Mouse (Mus musculus): ENCODE measurements at regions not wholly inside any gene's neighbourhood (a gene's known extent, or its start where the extent isn't known, plus 50 kb on each side); places are given as distances from the start of the nearest gene placed in this dataset.

DNA sequence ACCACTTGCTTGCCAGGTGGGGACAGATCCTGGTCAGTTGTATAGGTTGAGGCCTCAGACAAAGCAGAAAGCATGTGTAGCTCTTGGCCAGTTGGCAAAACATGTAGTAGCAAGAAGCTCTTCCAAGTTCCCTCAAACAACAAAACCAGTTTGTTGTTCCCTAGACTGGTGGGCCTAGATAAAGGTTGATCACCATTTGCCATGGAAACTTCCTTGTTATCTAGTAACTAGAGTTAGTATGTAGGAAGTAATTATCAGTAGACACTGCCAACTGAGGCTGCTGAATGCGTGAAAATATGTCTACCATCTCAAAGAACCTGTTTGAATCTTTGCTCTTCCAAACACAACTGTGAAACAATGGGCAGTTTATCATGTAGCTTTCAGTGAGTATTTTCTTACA lies 1098.7 kb downstream of the Pcdh18 start:
- Histone ChIP-seq H3K4me1 (ENCODE audit: control insufficient read depth, insufficient read depth, low read length) (no peaks in the 10 kb centered on the region), H3K4me3 (ENCODE audit: insufficient read depth, low read depth, low read length) (no peak overlapping the region), H3K27ac (ENCODE audit: insufficient read depth, low read depth, low read length) (no peak overlapping the region), H3K27me3 (replicated peaks; ENCODE audit: control insufficient read depth, insufficient read depth, low read length) (no peaks in the 10 kb centered on the region), H3K36me3 (ENCODE audit: control insufficient read depth, insufficient read depth, low read length) (no peaks in the 10 kb centered on the region)
- TF ChIP-seq POLR2A (IDR thresholded peaks at IDR 0.05; ENCODE audit: low read depth, low read length) = no peak
- no peak for TF ChIP-seq CTCF (conservative IDR thresholded peaks at IDR 0.05; ENCODE audit: insufficient read depth, insufficient read length, low read depth, low read length)
- 80% methylated on average over 1 of the region's 1 CpGs for whole genome bisulfite sequencing
- no peak for DNase-seq

DNA sequence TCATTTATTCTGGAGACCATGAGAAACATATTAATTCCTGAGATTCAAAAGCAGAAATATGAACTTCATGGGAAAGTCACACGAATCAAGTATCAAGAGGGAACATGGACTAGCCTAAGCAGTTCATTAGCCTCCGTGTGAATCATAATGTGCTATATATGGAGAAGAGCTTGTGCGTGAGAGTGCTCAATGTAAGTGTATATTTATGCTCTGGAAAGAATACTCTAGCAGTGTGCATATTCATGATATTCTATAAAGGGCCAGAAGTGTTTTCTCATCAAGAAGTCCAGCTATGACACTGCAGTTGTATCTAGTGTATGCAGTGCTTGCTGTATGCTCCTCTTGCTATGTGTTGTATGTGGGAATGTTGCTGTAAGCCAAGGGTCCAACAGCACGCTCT lies 1102.0 kb downstream of the Pcdh18 start:
- 74% methylated on average over 4 of the region's 4 CpGs for WGBS
- H3K4me1 ChIP-seq (ENCODE audit: control insufficient read depth, insufficient read depth, low read length) = no peaks in the 10 kb centered on the region
- H3K4me3 ChIP-seq (ENCODE audit: insufficient read depth, low read depth, low read length) = no peak overlapping the region
- H3K36me3 ChIP-seq (ENCODE audit: control insufficient read depth, insufficient read depth, low read length) = no peaks in the 10 kb centered on the region
- no peak for DNase-seq
- TF ChIP-seq POLR2A (IDR thresholded peaks at IDR 0.05; ENCODE audit: low read depth, low read length) (no peak), CTCF (conservative IDR thresholded peaks at IDR 0.05; ENCODE audit: insufficient read depth, insufficient read length, low read depth, low read length) (no peak)
- H3K27me3 ChIP-seq (replicated peaks; ENCODE audit: control insufficient read depth, insufficient read depth, low read length) = no peaks in the 10 kb centered on the region
- H3K27ac ChIP-seq (ENCODE audit: insufficient read depth, low read depth, low read length) = no peak overlapping the region

DNA sequence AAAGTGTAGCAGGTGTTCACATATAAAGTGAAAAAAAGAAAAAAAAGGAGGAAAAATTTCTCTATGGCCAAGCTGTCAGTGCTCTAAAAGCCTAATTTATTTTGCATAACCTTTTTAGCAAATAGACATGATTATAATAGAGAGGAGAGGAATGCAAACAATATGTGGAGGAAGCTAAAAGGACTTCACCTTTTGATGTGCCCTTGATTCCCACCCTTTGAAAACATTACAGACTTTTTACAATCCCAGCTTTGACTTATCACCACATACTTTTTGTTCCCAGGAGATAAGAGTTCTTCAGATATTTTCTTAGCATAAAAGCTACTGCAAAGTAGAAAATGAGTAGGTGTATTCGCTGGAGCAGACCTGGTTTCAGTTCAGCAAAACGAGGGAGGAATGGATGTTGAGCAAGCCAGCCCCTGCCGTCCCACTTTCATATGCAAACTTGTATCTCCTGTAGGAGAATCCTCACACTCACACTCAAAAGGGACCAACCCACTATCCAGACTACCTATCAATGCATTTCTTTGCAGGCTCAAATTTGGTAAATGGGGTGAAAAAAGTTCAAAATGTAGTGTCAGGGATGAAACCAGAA lies 1125.1 kb downstream of the Pcdh18 start:
- TF ChIP-seq CTCF (conservative IDR thresholded peaks at IDR 0.05; ENCODE audit: insufficient read depth, insufficient read length, low read depth, low read length) (no peak), POLR2A (IDR thresholded peaks at IDR 0.05; ENCODE audit: low read depth, low read length) (no peak)
- WGBS = 32% methylated on average over 3 of the region's 3 CpGs
- Histone ChIP-seq H3K4me3 (ENCODE audit: insufficient read depth, low read depth, low read length) (no peak overlapping the region), H3K27me3 (replicated peaks; ENCODE audit: control insufficient read depth, insufficient read depth, low read length) (no peaks in the 10 kb centered on the region), H3K4me1 (ENCODE audit: control insufficient read depth, insufficient read depth, low read length) (no peaks in the 10 kb centered on the region), H3K36me3 (ENCODE audit: control insufficient read depth, insufficient read depth, low read length) (no peaks in the 10 kb centered on the region), H3K27ac (ENCODE audit: insufficient read depth, low read depth, low read length) (no peak overlapping the region)
- no peak for DNase-seq

DNA sequence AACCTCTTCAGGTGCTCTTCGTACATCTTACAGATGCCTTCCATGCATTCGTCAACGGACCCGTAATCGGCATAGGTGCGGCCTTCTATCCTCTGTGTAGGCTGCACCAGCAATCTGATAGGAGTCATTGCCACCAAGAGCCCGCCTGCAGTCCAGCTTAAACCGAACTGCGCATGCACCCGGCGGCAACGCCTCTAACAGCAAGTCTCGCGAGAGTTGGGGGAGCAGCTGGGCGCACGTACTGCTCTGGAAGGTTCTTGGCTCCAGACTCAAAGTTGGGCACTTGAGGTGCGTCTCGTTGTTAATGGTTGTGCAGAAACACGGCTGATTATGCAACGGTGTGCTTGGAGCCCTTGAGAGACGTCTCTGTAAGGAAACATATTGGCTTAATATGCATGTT lies 1148.2 kb downstream of the Pcdh18 start:
- TF ChIP-seq POLR2A (IDR thresholded peaks at IDR 0.05; ENCODE audit: low read depth, low read length) = no peak
- no peak for TF ChIP-seq CTCF (conservative IDR thresholded peaks at IDR 0.05; ENCODE audit: insufficient read depth, insufficient read length, low read depth, low read length)
- no peaks in the 10 kb centered on the region for H3K36me3 ChIP-seq (ENCODE audit: control insufficient read depth, insufficient read depth, low read length)
- H3K27ac ChIP-seq (ENCODE audit: insufficient read depth, low read depth, low read length) = no peak overlapping the region
- no peak overlapping the region for H3K4me3 ChIP-seq (ENCODE audit: insufficient read depth, low read depth, low read length)
- WGBS = 93% methylated on average over 21 of the region's 21 CpGs
- H3K27me3 ChIP-seq (replicated peaks; ENCODE audit: control insufficient read depth, insufficient read depth, low read length) = no peaks in the 10 kb centered on the region
- DNase-seq = no peak
- H3K4me1 ChIP-seq (ENCODE audit: control insufficient read depth, insufficient read depth, low read length) = no peaks in the 10 kb centered on the region

DNA sequence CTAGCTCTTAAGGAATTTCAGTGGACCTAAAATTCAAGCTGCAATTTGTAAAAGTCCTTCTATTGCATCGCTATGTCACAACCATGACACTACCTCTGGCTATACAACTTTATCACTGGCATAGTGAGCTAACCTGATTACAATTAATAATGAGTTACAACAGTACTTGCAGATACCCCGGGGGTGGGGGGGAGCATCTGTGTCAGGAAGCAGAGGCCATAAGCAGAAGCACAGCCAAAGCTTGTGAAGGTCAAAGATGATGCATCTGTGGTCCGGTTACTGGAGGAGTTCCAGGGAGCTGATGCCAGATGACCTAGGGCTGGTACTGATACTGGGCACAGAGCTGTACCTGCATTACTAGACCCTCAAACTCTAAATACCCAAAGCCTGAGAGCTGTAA lies 1152.3 kb downstream of the Pcdh18 start:
- no peak for DNase-seq
- TF ChIP-seq CTCF (conservative IDR thresholded peaks at IDR 0.05; ENCODE audit: insufficient read depth, insufficient read length, low read depth, low read length) = no peak
- TF ChIP-seq POLR2A (IDR thresholded peaks at IDR 0.05; ENCODE audit: low read depth, low read length) = no peak
- 81% methylated on average over 3 of the region's 3 CpGs for WGBS

DNA sequence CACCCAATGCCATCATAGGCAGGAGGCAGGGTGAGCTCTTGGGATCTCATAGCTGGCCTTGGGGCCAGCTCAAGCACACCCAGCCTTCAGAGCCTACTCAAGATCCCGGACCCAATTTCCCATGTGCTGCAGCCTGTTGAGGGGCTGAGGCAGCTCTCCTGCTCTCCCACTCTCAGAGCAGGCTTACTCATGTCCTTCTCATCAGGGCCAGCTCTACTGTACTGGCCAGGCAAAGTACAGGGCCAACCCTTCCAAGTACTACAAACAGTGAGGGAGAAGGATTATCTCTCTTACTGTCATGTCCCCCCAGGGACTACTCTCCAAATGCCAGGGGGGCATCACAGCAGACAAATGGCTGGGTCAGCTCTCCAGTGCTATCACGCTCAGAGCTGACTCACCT lies 1169.8 kb downstream of the Pcdh18 start:
- Histone ChIP-seq H3K4me1 (ENCODE audit: control insufficient read depth, insufficient read depth, low read length) (no peaks in the 10 kb centered on the region), H3K36me3 (ENCODE audit: control insufficient read depth, insufficient read depth, low read length) (no peaks in the 10 kb centered on the region), H3K4me3 (ENCODE audit: insufficient read depth, low read depth, low read length) (no peak overlapping the region), H3K27me3 (replicated peaks; ENCODE audit: control insufficient read depth, insufficient read depth, low read length) (no peaks in the 10 kb centered on the region), H3K27ac (ENCODE audit: insufficient read depth, low read depth, low read length) (no peak overlapping the region)
- WGBS = 90% methylated on average over 2 of the region's 2 CpGs
- TF ChIP-seq POLR2A (IDR thresholded peaks at IDR 0.05; ENCODE audit: low read depth, low read length) (no peak), CTCF (conservative IDR thresholded peaks at IDR 0.05; ENCODE audit: insufficient read depth, insufficient read length, low read depth, low read length) (no peak)
- no peak for DNase-seq

More for the DNA sequence above, 1152.3 kb downstream of the Pcdh18 start:
- Histone ChIP-seq H3K4me3 (ENCODE audit: insufficient read depth, low read depth, low read length) (no peak overlapping the region), H3K36me3 (ENCODE audit: control insufficient read depth, insufficient read depth, low read length) (no peaks in the 10 kb centered on the region), H3K27ac (ENCODE audit: insufficient read depth, low read depth, low read length) (no peak overlapping the region), H3K27me3 (replicated peaks; ENCODE audit: control insufficient read depth, insufficient read depth, low read length) (no peaks in the 10 kb centered on the region), H3K4me1 (ENCODE audit: control insufficient read depth, insufficient read depth, low read length) (no peaks in the 10 kb centered on the region)

DNA sequence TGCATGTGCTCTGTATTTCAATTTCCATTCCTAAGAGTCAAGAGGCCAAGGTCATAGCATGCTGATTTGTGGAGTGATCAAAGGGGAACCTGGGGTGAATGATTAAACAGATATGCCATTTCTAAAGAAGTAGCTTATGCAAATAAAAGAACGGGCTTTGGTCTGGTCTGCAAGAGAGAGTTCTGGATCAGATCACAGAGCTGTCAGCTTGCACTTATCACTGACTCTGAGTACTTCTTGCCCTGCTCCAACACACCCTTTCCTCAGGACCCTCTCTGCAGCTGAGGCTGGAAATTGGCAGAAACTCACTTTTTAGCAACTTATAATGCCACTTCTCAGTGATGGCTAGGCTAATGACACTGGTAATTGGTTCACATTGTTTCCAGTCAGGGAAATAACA lies 1171.0 kb downstream of the Pcdh18 start:
- Histone ChIP-seq H3K4me3 (ENCODE audit: insufficient read depth, low read depth, low read length) (no peak overlapping the region), H3K36me3 (ENCODE audit: control insufficient read depth, insufficient read depth, low read length) (no peaks in the 10 kb centered on the region), H3K27ac (ENCODE audit: insufficient read depth, low read depth, low read length) (no peak overlapping the region), H3K27me3 (replicated peaks; ENCODE audit: control insufficient read depth, insufficient read depth, low read length) (no peaks in the 10 kb centered on the region), H3K4me1 (ENCODE audit: control insufficient read depth, insufficient read depth, low read length) (no peaks in the 10 kb centered on the region)
- 13% methylated on average over 1 of the region's 1 CpGs for WGBS
- peak; percentile 40 for DNase-seq
- TF ChIP-seq CTCF (conservative IDR thresholded peaks at IDR 0.05; ENCODE audit: insufficient read depth, insufficient read length, low read depth, low read length) (no peak), POLR2A (IDR thresholded peaks at IDR 0.05; ENCODE audit: low read depth, low read length) (no peak)
